Mouse (Mus musculus): ENCODE results near the gene Mob4.

GRCm38 (mm10) chr1:55087401-55087904 lies 43.6 kb upstream of the Mob4 start:
- no peak for TF ChIP-seq EP300 (IDR thresholded peaks at IDR 0.05; ENCODE audit: low read depth)
- TF ChIP-seq CTCF (IDR thresholded peaks at IDR 0.05; ENCODE audit: low read depth) = 0 out of 2 replicates have a peak, but pooled peaks have one; percentile 5
